Mouse (Mus musculus): Measurements from ENCODE around the gene Ahnak2. TPM values are rescaled to one million over a fixed set of nuclear protein-coding genes. Genes with fewer than 3 reads are reported as not detected.
"Not testable (repeated sequence)": the region's sequence is repeated elsewhere in the genome, so short reads cannot be mapped to it uniquely, and the experiment has no call there.

Gene Ahnak2
- polyA plus RNA-seq (2014; fragmentation: Nextera tagmentation; extraction: Ambion mirVana): 0.63 and 0.79 TPM in 2 replicates

GRCm38 (mm10) chr12:112801864-112802846, at the start of gene Ahnak2:
Ahnak2 (minus strand) TSS chr12:112802657.
- no peaks in the 10 kb centered on the region for H3K9me3 ChIP-seq (replicated peaks; ENCODE audit: control insufficient read depth, low read length)
- H3K27me3 ChIP-seq (ENCODE audit: control insufficient read depth, insufficient read depth, low read length): peaks cover 37% of the 10 kb centered on the region
- peak; percentile 24 for ATAC-seq (replicated peaks; ENCODE audit: insufficient number of reproducible peaks, low FRiP score, low TSS enrichment)
- no peak within 1 kb of the TSS for H3K27ac ChIP-seq (ENCODE audit: low read depth, low read length)
- WGBS (ENCODE audit: insufficient replicate concordance): 4% methylated on average over 66 of the region's 69 CpGs
- H3K4me3 ChIP-seq (ENCODE audit: low read depth, low read length): peak within 1 kb of the TSS; percentile 56
- peak within 1 kb of the TSS; percentile 100 for H3K4me2 ChIP-seq
- H3K9ac ChIP-seq (ENCODE audit: low read depth, low read length): peak within 1 kb of the TSS; percentile 61; the same call in 1 of the 2 replicates
- H3K36me3 ChIP-seq (ENCODE audit: control insufficient read depth, insufficient read depth, low read length): no peaks in the 10 kb centered on the region
- H3K4me1 ChIP-seq (ENCODE audit: control insufficient read depth, insufficient read depth, low read length): peaks cover 16% of the 10 kb centered on the region

GRCm38 (mm10) chr12:112851116-112851515, 48.7 kb upstream of the Ahnak2 start:
- no peak overlapping the region for H3K4me2 ChIP-seq
- H3K27me3 ChIP-seq (ENCODE audit: control insufficient read depth, insufficient read depth, low read length): 0 out of 2 replicates have a peak, but pooled peaks cover 3% of the 10 kb centered on the region
- no peaks in the 10 kb centered on the region for H3K9me3 ChIP-seq (replicated peaks; ENCODE audit: control insufficient read depth, low read length)
- H3K4me1 ChIP-seq (ENCODE audit: control insufficient read depth, insufficient read depth, low read length): peaks cover 4% of the 10 kb centered on the region; the same call in 1 of the 2 replicates
- 24% methylated on average over 8 of the region's 8 CpGs for WGBS (ENCODE audit: insufficient replicate concordance)
- H3K4me3 ChIP-seq (ENCODE audit: low read depth, low read length): no peak overlapping the region
- no peak overlapping the region for H3K9ac ChIP-seq (ENCODE audit: low read depth, low read length)
- H3K27ac ChIP-seq (ENCODE audit: low read depth, low read length): no peak overlapping the region
- ATAC-seq (replicated peaks; ENCODE audit: insufficient number of reproducible peaks, low FRiP score, low TSS enrichment): no peak
- no peaks in the 10 kb centered on the region for H3K36me3 ChIP-seq (ENCODE audit: control insufficient read depth, insufficient read depth, low read length)

GRCm38 (mm10) chr12:112850344-112850743, 47.9 kb upstream of the Ahnak2 start:
- Histone ChIP-seq H3K27me3 (ENCODE audit: control insufficient read depth, insufficient read depth, low read length) (0 out of 2 replicates have a peak, but pooled peaks cover 3% of the 10 kb centered on the region), H3K9me3 (replicated peaks; ENCODE audit: control insufficient read depth, low read length) (no peaks in the 10 kb centered on the region), H3K4me3 (ENCODE audit: low read depth, low read length) (no peak overlapping the region), H3K4me2 (no peak overlapping the region), H3K36me3 (ENCODE audit: control insufficient read depth, insufficient read depth, low read length) (no peaks in the 10 kb centered on the region), H3K27ac (ENCODE audit: low read depth, low read length) (no peak overlapping the region), H3K4me1 (ENCODE audit: control insufficient read depth, insufficient read depth, low read length) (peaks cover 4% of the 10 kb centered on the region; the same call in 1 of the 2 replicates), H3K9ac (ENCODE audit: low read depth, low read length) (no peak overlapping the region)
- no peak for ATAC-seq (replicated peaks; ENCODE audit: insufficient number of reproducible peaks, low FRiP score, low TSS enrichment)
- 82% methylated on average over 9 of the region's 9 CpGs for WGBS (ENCODE audit: insufficient replicate concordance)

GRCm38 (mm10) chr12:112849235-112850022, 47.0 kb upstream of the Ahnak2 start:
- H3K36me3 ChIP-seq (ENCODE audit: control insufficient read depth, insufficient read depth, low read length): no peaks in the 10 kb centered on the region
- no peak overlapping the region for H3K27ac ChIP-seq (ENCODE audit: low read depth, low read length)
- no peaks in the 10 kb centered on the region for H3K9me3 ChIP-seq (replicated peaks; ENCODE audit: control insufficient read depth, low read length)
- no peak overlapping the region for H3K4me2 ChIP-seq
- no peak for ATAC-seq (replicated peaks; ENCODE audit: insufficient number of reproducible peaks, low FRiP score, low TSS enrichment)
- H3K27me3 ChIP-seq (ENCODE audit: control insufficient read depth, insufficient read depth, low read length): 0 out of 2 replicates have a peak, but pooled peaks cover 3% of the 10 kb centered on the region
- WGBS (ENCODE audit: insufficient replicate concordance): 79% methylated on average over 11 of the region's 11 CpGs
- H3K4me3 ChIP-seq (ENCODE audit: low read depth, low read length): no peak overlapping the region
- no peak overlapping the region for H3K9ac ChIP-seq (ENCODE audit: low read depth, low read length)
- H3K4me1 ChIP-seq (ENCODE audit: control insufficient read depth, insufficient read depth, low read length): peaks cover 4% of the 10 kb centered on the region; the same call in 1 of the 2 replicates

GRCm38 (mm10) chr12:112847880-112848279, 45.4 kb upstream of the Ahnak2 start:
- Histone ChIP-seq H3K27ac (ENCODE audit: low read depth, low read length) (no peak overlapping the region), H3K9ac (ENCODE audit: low read depth, low read length) (no peak overlapping the region), H3K36me3 (ENCODE audit: control insufficient read depth, insufficient read depth, low read length) (no peaks in the 10 kb centered on the region), H3K27me3 (ENCODE audit: control insufficient read depth, insufficient read depth, low read length) (0 out of 2 replicates have a peak, but pooled peaks cover 3% of the 10 kb centered on the region), H3K4me3 (ENCODE audit: low read depth, low read length) (no peak overlapping the region), H3K4me1 (ENCODE audit: control insufficient read depth, insufficient read depth, low read length) (peaks cover 4% of the 10 kb centered on the region; the same call in 1 of the 2 replicates), H3K4me2 (no peak overlapping the region), H3K9me3 (replicated peaks; ENCODE audit: control insufficient read depth, low read length) (no peaks in the 10 kb centered on the region)
- no peak for ATAC-seq (replicated peaks; ENCODE audit: insufficient number of reproducible peaks, low FRiP score, low TSS enrichment)
- whole genome bisulfite sequencing (ENCODE audit: insufficient replicate concordance): 88% methylated on average over 2 of the region's 2 CpGs

GRCm38 (mm10) chr12:112843803-112844202, 41.3 kb upstream of the Ahnak2 start:
- Histone ChIP-seq H3K27me3 (ENCODE audit: control insufficient read depth, insufficient read depth, low read length) (no peaks in the 10 kb centered on the region), H3K9ac (ENCODE audit: low read depth, low read length) (no peak overlapping the region), H3K36me3 (ENCODE audit: control insufficient read depth, insufficient read depth, low read length) (no peaks in the 10 kb centered on the region), H3K4me2 (no peak overlapping the region), H3K27ac (ENCODE audit: low read depth, low read length) (no peak overlapping the region), H3K9me3 (replicated peaks; ENCODE audit: control insufficient read depth, low read length) (no peaks in the 10 kb centered on the region), H3K4me3 (ENCODE audit: low read depth, low read length) (no peak overlapping the region), H3K4me1 (ENCODE audit: control insufficient read depth, insufficient read depth, low read length) (no peaks in the 10 kb centered on the region)
- WGBS (ENCODE audit: insufficient replicate concordance): 14% methylated on average over 3 of the region's 3 CpGs
- 0 out of 2 replicates have a peak, but pooled peaks have one; percentile 42 for ATAC-seq (replicated peaks; ENCODE audit: insufficient number of reproducible peaks, low FRiP score, low TSS enrichment)

- not testable (repeated sequence) for H3K9ac ChIP-seq (ENCODE audit: low read depth, low read length); H3K9me3 ChIP-seq (replicated peaks; ENCODE audit: control insufficient read depth, low read length); H3K27ac ChIP-seq (ENCODE audit: low read depth, low read length); H3K36me3 ChIP-seq (ENCODE audit: control insufficient read depth, insufficient read depth, low read length); ATAC-seq (replicated peaks; ENCODE audit: insufficient number of reproducible peaks, low FRiP score, low TSS enrichment); H3K4me2 ChIP-seq; H3K27me3 ChIP-seq (ENCODE audit: control insufficient read depth, insufficient read depth, low read length); H3K4me3 ChIP-seq (ENCODE audit: low read depth, low read length); H3K4me1 ChIP-seq (ENCODE audit: control insufficient read depth, insufficient read depth, low read length)
- WGBS (ENCODE audit: insufficient replicate concordance): 82% methylated on average over 2 of the region's 2 CpGs
Observed at GRCm38 (mm10) chr12:112842128-112842527, 39.7 kb upstream of the Ahnak2 start.

- H3K27ac ChIP-seq (ENCODE audit: low read depth, low read length); H3K4me2 ChIP-seq; H3K4me3 ChIP-seq (ENCODE audit: low read depth, low read length); H3K27me3 ChIP-seq (ENCODE audit: control insufficient read depth, insufficient read depth, low read length); H3K9me3 ChIP-seq (replicated peaks; ENCODE audit: control insufficient read depth, low read length); H3K36me3 ChIP-seq (ENCODE audit: control insufficient read depth, insufficient read depth, low read length); H3K9ac ChIP-seq (ENCODE audit: low read depth, low read length); H3K4me1 ChIP-seq (ENCODE audit: control insufficient read depth, insufficient read depth, low read length); ATAC-seq (replicated peaks; ENCODE audit: insufficient number of reproducible peaks, low FRiP score, low TSS enrichment): not testable (repeated sequence)
- 73% methylated on average over 4 of the region's 4 CpGs for WGBS (ENCODE audit: insufficient replicate concordance)
Observed at GRCm38 (mm10) chr12:112841338-112841892, 39.0 kb upstream of the Ahnak2 start.
